Mouse (Mus musculus) urinary bladder, postnatal 4 days (tissue): Measurements from ENCODE around the gene Odf3l2.

ENCODE experiments used
- DNase-seq, 2 experiments: peaks; one replicate each; pipeline ENCODE4 v3.0.0; 2021 to 2022; ENCODE audit warnings: low spot score in 2 of 2

Odf3l2 gene

GRCm38 (mm10) chr10:79631432-79631831, 14.1 kb downstream of the Odf3l2 start:
- DNase-seq = no peak

GRCm38 (mm10) chr10:79628377-79628776, 17.2 kb downstream of the Odf3l2 start:
- DNase-seq = no peak

- DNase-seq = no peak
These were observed 19.4 kb downstream of the Odf3l2 start for GRCm38 (mm10) chr10:79626156-79626555.

GRCm38 (mm10) chr10:79625398-79625797, 20.1 kb downstream of the Odf3l2 start:
- no peak for DNase-seq

- no peak for DNase-seq
These were observed 21.6 kb downstream of the Odf3l2 start for GRCm38 (mm10) chr10:79623950-79624349.

GRCm38 (mm10) chr10:79616376-79616775, 29.2 kb downstream of the Odf3l2 start:
- DNase-seq = no peak

GRCm38 (mm10) chr10:79615860-79616259, 29.7 kb downstream of the Odf3l2 start:
- DNase-seq = no peak

GRCm38 (mm10) chr10:79614305-79614643, 31.3 kb downstream of the Odf3l2 start:
- no peak for DNase-seq

- peak; percentile 50 to 71 for DNase-seq
These were observed 31.8 kb downstream of the Odf3l2 start, which contains the start of gene C2cd4c for GRCm38 (mm10) chr10:79613578-79614304. Gene C2cd4c (minus strand): TSS chr10:79614025.

GRCm38 (mm10) chr10:79612192-79613135, 33.1 kb downstream of the Odf3l2 start:
- DNase-seq = no peak

GRCm38 (mm10) chr10:79611296-79611695, 34.2 kb downstream of the Odf3l2 start:
- no peak for DNase-seq

GRCm38 (mm10) chr10:79609276-79609675, 36.3 kb downstream of the Odf3l2 start:
- no peak for DNase-seq

GRCm38 (mm10) chr10:79607892-79608291, 37.6 kb downstream of the Odf3l2 start:
- no peak for DNase-seq

GRCm38 (mm10) chr10:79606537-79606936, 39.0 kb downstream of the Odf3l2 start:
- DNase-seq = no peak

GRCm38 (mm10) chr10:79597936-79598230, 47.7 kb downstream of the Odf3l2 start:
- DNase-seq = no peak

GRCm38 (mm10) chr10:79597051-79597935, 48.2 kb downstream of the Odf3l2 start:
- DNase-seq = no peak

- no peak for DNase-seq
These were observed 50.0 kb downstream of the Odf3l2 start for GRCm38 (mm10) chr10:79595590-79595929.

GRCm38 (mm10) chr10:79594872-79595589, 50.5 kb downstream of the Odf3l2 start:
- DNase-seq = no peak

- no peak for DNase-seq
These were observed 51.4 kb downstream of the Odf3l2 start for GRCm38 (mm10) chr10:79594111-79594510.

- DNase-seq = no peak
These were observed 54.8 kb downstream of the Odf3l2 start for GRCm38 (mm10) chr10:79590702-79591101.
